Mouse (Mus musculus) neural tube, embryonic 15.5 days (tissue): ENCODE data around the gene Capn15. TPM values are rescaled to one million over a fixed set of nuclear protein-coding genes. Genes with fewer than 3 reads are reported as not detected.

Source experiments
- ATAC-seq: fragments of 200-750 bp; cut with Nextera tagmentation; 2 replicates; pipeline ENCODE4 v1.8.0; 2017; ENCODE audit warnings: mild to moderate bottlenecking, moderate TSS enrichment, moderate library complexity; ENCODE audit not compliant: low FRiP score
- H3K27ac ChIP-seq: fragments of 300-500 bp; sonication (generic); replicated peaks from 2 replicates; pipeline ENCODE4 v1.5.1; 2015; ENCODE audit warnings: mild to moderate bottlenecking, inconsistent platforms
- H3K27me3 ChIP-seq: fragments of 300-500 bp; sonication (generic); replicated peaks from 2 replicates; pipeline ENCODE4 v1.6.1; 2015; ENCODE audit warnings: inconsistent platforms
- H3K36me3 ChIP-seq: fragments of 300-500 bp; sonication (generic); 2 replicates; pipeline ENCODE4 v1.6.1; 2015; ENCODE audit warnings: inconsistent platforms
- H3K4me1 ChIP-seq: fragments of 300-500 bp; sonication (generic); 2 replicates; pipeline ENCODE4 v1.6.1; 2015; ENCODE audit warnings: inconsistent platforms
- H3K4me2 ChIP-seq: fragments of 300-500 bp; sonication (generic); 2 replicates; pipeline ENCODE4 v1.6.1; 2015; ENCODE audit warnings: inconsistent platforms, mild to moderate bottlenecking, moderate library complexity
- H3K4me3 ChIP-seq: fragments of 300-500 bp; sonication (generic); replicated peaks from 2 replicates; pipeline ENCODE4 v1.5.1; 2015; ENCODE audit warnings: mild to moderate bottlenecking, inconsistent platforms
- H3K9ac ChIP-seq: fragments of 300-500 bp; sonication (generic); replicated peaks from 2 replicates; pipeline ENCODE4 v1.6.1; 2015; ENCODE audit warnings: mild to moderate bottlenecking, inconsistent platforms
- H3K9me3 ChIP-seq: fragments of 300-500 bp; sonication (generic); replicated peaks from 2 replicates; pipeline ENCODE4 v1.6.1; 2016; ENCODE audit warnings: inconsistent platforms
- WGBS: fragments of 180-500 bp; shearing (Covaris S2); methylation state at CpG from one replicate; pipeline ENCODE4 v1.1.7; 2015; ENCODE audit warnings: mixed read lengths; 5-methylcytosine and 5-hydroxymethylcytosine counted together
- polyA plus RNA-seq: library from polyadenylated mRNA; unstranded; fragments of >200 nt; fragmentation: Nextera tagmentation; extraction: Ambion mirVana; gene quantifications from 2 replicates; pipeline ENCODE4 v1.2.1, GENCODE M21; 2015

The Capn15 gene
- polyA plus RNA-seq, 1 experiment from 2014 or later: 20.1 TPM

- no peak for ATAC-seq
Measured at GRCm38 (mm10) chr17:25913877-25914275, 71.7 kb downstream of the Capn15 start.

GRCm38 (mm10) chr17:25913186-25913876 lies 72.3 kb downstream of the Capn15 start:
- H3K4me2 ChIP-seq: no peak overlapping the region
- no peaks in the 10 kb centered on the region for H3K27me3 ChIP-seq
- peaks cover 6% of the 10 kb centered on the region; the same call in 1 of the 2 replicates for H3K36me3 ChIP-seq
- H3K9me3 ChIP-seq: no peaks in the 10 kb centered on the region
- H3K9ac ChIP-seq: no peak overlapping the region
- no peak overlapping the region for H3K27ac ChIP-seq
- 87% methylated on average over 14 of the region's 14 CpGs for WGBS
- H3K4me3 ChIP-seq: no peak overlapping the region
- peaks cover 32% of the 10 kb centered on the region for H3K4me1 ChIP-seq
- ATAC-seq: no peak

More at GRCm38 (mm10) chr17:25913877-25914275, 71.7 kb downstream of the Capn15 start:
- H3K27me3 ChIP-seq: no peaks in the 10 kb centered on the region
- H3K9ac ChIP-seq: no peak overlapping the region
- peaks cover 6% of the 10 kb centered on the region; the same call in 1 of the 2 replicates for H3K36me3 ChIP-seq
- H3K4me2 ChIP-seq: no peak overlapping the region
- WGBS: 91% methylated on average over 1 of the region's 1 CpGs
- no peak overlapping the region for H3K4me3 ChIP-seq
- H3K9me3 ChIP-seq: no peaks in the 10 kb centered on the region
- H3K27ac ChIP-seq: no peak overlapping the region
- peaks cover 38% of the 10 kb centered on the region for H3K4me1 ChIP-seq

GRCm38 (mm10) chr17:25911816-25912215 lies 73.8 kb downstream of the Capn15 start:
- WGBS: 85% methylated on average over 4 of the region's 4 CpGs
- peaks cover 17% of the 10 kb centered on the region for H3K4me1 ChIP-seq

More at GRCm38 (mm10) chr17:25911816-25912215, 73.8 kb downstream of the Capn15 start:
- Histone ChIP-seq H3K4me2 (no peak overlapping the region), H3K27me3 (no peaks in the 10 kb centered on the region), H3K27ac (no peak overlapping the region), H3K4me3 (no peak overlapping the region), H3K9ac (no peak overlapping the region), H3K36me3 (peaks cover 4% of the 10 kb centered on the region; the same call in 1 of the 2 replicates), H3K9me3 (no peaks in the 10 kb centered on the region)
- no peak for ATAC-seq

Other genes starting within 250 kb of the Capn15 start
- gene Mslnl, start 249.8 kb downstream of the Capn15 start, polyA plus RNA-seq: not detected in 2 replicates
- 1.4 and 2.0 TPM in 2 replicates for gene Msln, start 231.4 kb downstream of the Capn15 start, polyA plus RNA-seq
- 26.6 and 30.6 TPM in 2 replicates for gene Narfl, start 212.0 kb downstream of the Capn15 start, polyA plus RNA-seq
- gene Haghl, start 200.1 kb downstream of the Capn15 start, polyA plus RNA-seq: 137 and 153 TPM in 2 replicates
- gene Ccdc78, start 199.2 kb downstream of the Capn15 start, polyA plus RNA-seq: 0.17 and 0.41 TPM in 2 replicates
- gene Fam173a, start 192.9 kb downstream of the Capn15 start, polyA plus RNA-seq: 94.0 and 94.1 TPM in 2 replicates
- gene AC134908.4, start 190.1 kb downstream of the Capn15 start, polyA plus RNA-seq: 3.1 TPM in 1 of 2 replicates, not detected in the other
- gene Metrn, start 188.7 kb downstream of the Capn15 start, polyA plus RNA-seq: 72.7 and 75.2 TPM in 2 replicates
- 31.3 and 40.9 TPM in 2 replicates for gene Fbxl16, start 176.7 kb downstream of the Capn15 start, polyA plus RNA-seq
- 26.5 and 29.9 TPM in 2 replicates for gene Wdr24, start 162.2 kb downstream of the Capn15 start, polyA plus RNA-seq
- gene Jmjd8, start 156.9 kb downstream of the Capn15 start, polyA plus RNA-seq: 48.5 and 49.8 TPM in 2 replicates
- 380 TPM in 2 replicates for gene Stub1, start 152.4 kb downstream of the Capn15 start, polyA plus RNA-seq
- gene Rhbdl1, start 148.5 kb downstream of the Capn15 start, polyA plus RNA-seq: 45.9 and 56.9 TPM in 2 replicates
- gene Gm20683, start 144.0 kb downstream of the Capn15 start, polyA plus RNA-seq: 11.6 and 14.6 TPM in 2 replicates
- gene Rhot2, start 140.9 kb downstream of the Capn15 start, polyA plus RNA-seq: 17.8 and 23.0 TPM in 2 replicates
- gene Wdr90, start 124.3 kb downstream of the Capn15 start, polyA plus RNA-seq: 15.5 and 18.1 TPM in 2 replicates
- 30.3 and 30.7 TPM in 2 replicates for gene Mcrip2, start 117.0 kb downstream of the Capn15 start, polyA plus RNA-seq
- gene Mettl26, start 110.7 kb downstream of the Capn15 start, polyA plus RNA-seq: 64.9 and 65.4 TPM in 2 replicates
- gene Wfikkn1, start 104.9 kb downstream of the Capn15 start, polyA plus RNA-seq: 0.47 and 0.52 TPM in 2 replicates
- gene Rab40c, start 66.1 kb downstream of the Capn15 start, polyA plus RNA-seq: 46.2 and 50.5 TPM in 2 replicates
- 71.9 and 78.2 TPM in 2 replicates for gene Pigq, start 40.9 kb downstream of the Capn15 start, polyA plus RNA-seq
- gene Nhlrc4, start 40.8 kb downstream of the Capn15 start, polyA plus RNA-seq: not detected in 2 replicates
- 0.24 TPM in 1 of 2 replicates, not detected in the other for gene A930017K11Rik, start 33.2 kb downstream of the Capn15 start, polyA plus RNA-seq
- 21.6 and 27.0 TPM in 2 replicates for gene Rab11fip3, start 83.8 kb upstream of the Capn15 start, polyA plus RNA-seq
- gene Decr2, start 104.5 kb upstream of the Capn15 start, polyA plus RNA-seq: 42.8 and 42.9 TPM in 2 replicates
- 20.3 and 37.4 TPM in 2 replicates for gene Nme4, start 109.8 kb upstream of the Capn15 start, polyA plus RNA-seq
- 4.3 and 5.9 TPM in 2 replicates for gene Tmem8, start 127.5 kb upstream of the Capn15 start, polyA plus RNA-seq
- 186 and 187 TPM in 2 replicates for gene Mrpl28, start 137.7 kb upstream of the Capn15 start, polyA plus RNA-seq
- gene Axin1, start 152.9 kb upstream of the Capn15 start, polyA plus RNA-seq: 7.7 and 13.1 TPM in 2 replicates
- gene Pdia2, start 213.3 kb upstream of the Capn15 start, polyA plus RNA-seq: 0.23 and 0.73 TPM in 2 replicates
- 21.4 and 25.9 TPM in 2 replicates for gene Rgs11, start 217.2 kb upstream of the Capn15 start, polyA plus RNA-seq
- gene Arhgdig, start 222.0 kb upstream of the Capn15 start, polyA plus RNA-seq: 184 and 242 TPM in 2 replicates